Mouse (Mus musculus) T-helper 1 cell (primary cell): ENCODE data around the gene Rasgrf2.
"Not testable (repeated sequence)": the region's sequence is repeated elsewhere in the genome, so short reads cannot be mapped to it uniquely, and the experiment has no call there.

ENCODE experiments used
- in situ Hi-C: fragments of 300-600 bp; cut with MboI, MseI; formaldehyde crosslinking; loops from one replicate; pipeline ENCODE4 v1.15.1; 2025; ENCODE audit warnings: high pct_unique_total_duplicates

The Rasgrf2 gene

DNA sequence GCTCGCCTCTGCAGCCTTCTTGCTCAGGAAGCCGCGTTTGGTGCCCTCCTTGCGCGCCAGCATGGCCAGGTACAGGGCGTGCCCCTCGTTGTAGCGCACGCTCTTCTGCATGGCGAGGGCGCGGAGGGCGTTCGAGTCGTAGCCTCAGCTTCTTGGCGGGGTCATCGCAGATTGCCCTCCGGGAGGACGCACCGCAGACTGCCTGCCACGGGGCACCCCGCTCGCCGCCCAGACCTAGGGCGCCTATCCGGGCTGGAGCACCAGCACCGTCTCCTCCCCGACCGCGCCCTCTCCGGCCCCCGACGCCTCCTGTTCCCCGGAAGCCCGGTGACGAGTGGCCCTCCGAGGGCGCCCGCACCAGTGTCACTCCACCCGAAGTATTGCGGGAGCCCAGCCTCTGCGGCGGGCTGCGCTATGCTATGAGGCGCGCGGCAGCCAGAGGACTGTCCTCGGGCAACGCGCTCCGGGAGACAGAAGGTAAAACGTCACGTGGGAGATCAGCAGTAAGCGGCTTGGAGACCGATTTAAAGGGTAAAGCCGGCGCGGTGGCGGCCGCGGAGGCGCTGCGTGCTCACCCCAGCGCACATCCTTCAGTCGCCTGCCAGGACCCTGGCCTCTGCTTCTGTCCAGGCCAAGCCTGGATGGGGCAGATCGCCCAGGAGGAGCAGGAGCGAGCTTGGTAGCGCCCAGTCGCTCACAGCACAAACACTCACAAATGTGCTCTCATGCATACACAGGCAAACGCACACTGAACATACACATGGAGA is at the start of gene Rasgrf2:
TSS of gene Rasgrf2 (minus strand) at position 273 of the 767 bp plus-strand sequence.
- in situ Hi-C loops = no loop called here

- in situ Hi-C loops = not testable (repeated sequence)
These were observed 41.2 kb upstream of the Rasgrf2 start for GRCm38 (mm10) chr13:92172686-92173085.

- in situ Hi-C loops = no loop called here
These were observed 19.1 kb upstream of the Rasgrf2 start for GRCm38 (mm10) chr13:92150551-92150950.

GRCm38 (mm10) chr13:92148858-92149257 is 17.4 kb upstream of the Rasgrf2 start:
- in situ Hi-C loops = no loop called here

DNA sequence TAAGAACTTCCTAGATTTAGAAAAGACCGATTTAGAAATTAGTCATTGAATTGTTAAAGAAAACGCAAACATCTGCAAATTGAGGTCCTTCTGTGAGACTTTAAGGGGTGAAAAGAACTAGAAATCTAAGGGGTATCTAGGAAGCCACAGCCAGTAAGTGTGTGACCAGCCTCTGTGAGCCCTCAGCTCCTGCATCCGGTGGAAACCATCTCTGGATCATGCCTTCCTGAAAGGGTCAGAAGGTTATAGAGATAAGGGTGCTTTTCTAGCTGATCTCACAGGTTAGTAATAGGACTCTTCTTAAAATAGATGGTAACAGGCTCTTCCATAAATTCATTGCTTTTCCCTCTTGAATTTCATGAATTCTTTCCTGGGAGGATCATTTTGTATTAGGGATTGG is 3.3 kb upstream of the Rasgrf2 start:
- in situ Hi-C loops = no loop called here

GRCm38 (mm10) chr13:92132599-92132998 is 1.1 kb upstream of the Rasgrf2 start:
- in situ Hi-C loops = no loop called here

- in situ Hi-C loops = no loop called here
These were observed 467 bp downstream of the Rasgrf2 start for GRCm38 (mm10) chr13:92130994-92131383.

DNA sequence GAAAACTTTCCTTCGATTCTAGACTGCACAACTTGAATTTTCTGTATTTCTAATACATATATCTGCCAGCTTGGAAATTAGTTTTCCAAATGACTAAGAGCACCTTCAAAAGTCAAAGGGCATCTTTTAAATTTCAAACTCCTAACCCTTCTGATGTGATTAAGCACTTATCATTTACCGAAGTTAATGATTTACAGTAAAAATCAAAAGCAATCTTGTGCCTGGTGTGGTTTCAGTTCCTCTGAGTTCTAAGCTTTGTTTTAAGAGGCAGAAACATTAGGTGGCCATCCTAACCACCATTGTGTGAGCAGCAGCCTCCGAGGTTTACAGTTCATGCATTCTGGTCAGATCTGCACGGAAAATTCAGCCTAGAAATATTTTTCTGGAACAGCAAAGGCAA is 1.6 kb downstream of the Rasgrf2 start:
- in situ Hi-C loops = no loop called here

DNA sequence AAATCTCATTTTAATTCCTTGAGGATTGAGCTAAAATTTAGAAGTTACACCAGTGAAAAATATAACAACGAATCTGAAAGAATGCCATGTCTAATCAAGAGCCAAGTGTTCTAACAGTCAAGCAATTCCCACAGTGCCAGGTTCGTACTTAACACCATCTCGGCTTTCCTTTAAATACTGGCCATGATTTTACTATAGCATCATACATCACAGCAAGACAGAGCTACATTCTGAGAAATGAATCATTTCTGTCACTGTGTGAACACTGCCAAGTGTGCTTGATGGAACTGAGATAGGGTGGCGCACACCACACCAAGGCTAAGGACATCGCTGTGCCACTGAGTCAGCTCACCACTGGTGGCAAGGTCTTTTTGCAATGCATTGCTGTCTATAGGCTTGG is 5.6 kb downstream of the Rasgrf2 start:
- in situ Hi-C loops = no loop called here

GRCm38 (mm10) chr13:92119623-92120022 is 11.8 kb downstream of the Rasgrf2 start:
- in situ Hi-C loops = no loop called here

- in situ Hi-C loops = no loop called here
These were observed 17.4 kb downstream of the Rasgrf2 start for GRCm38 (mm10) chr13:92114076-92114475.

GRCm38 (mm10) chr13:92108237-92108636 is 23.2 kb downstream of the Rasgrf2 start:
- in situ Hi-C loops = no loop called here

- in situ Hi-C loops = no loop called here
These were observed 27.2 kb downstream of the Rasgrf2 start for GRCm38 (mm10) chr13:92104259-92104658.

DNA sequence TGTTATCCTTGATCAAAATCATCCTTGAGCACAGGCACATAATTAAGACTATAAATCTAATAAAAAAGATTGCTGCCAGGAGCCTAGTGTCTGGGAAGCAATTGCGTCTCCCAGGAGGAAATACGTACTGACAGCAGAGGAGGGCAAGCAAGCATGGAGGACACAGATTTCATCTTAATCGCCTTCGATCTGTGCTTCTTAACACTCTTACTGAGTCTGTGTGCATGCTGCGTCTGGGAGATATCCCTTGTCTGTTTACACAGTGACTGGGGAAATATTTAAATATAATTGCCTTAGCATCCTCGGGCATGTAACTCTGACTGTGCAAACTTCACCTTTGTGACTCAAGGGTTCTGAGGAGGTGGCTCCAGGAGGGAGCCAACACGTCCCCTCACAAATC is 33.0 kb downstream of the Rasgrf2 start:
- in situ Hi-C loops = loop anchor here (5.0 kb wide), 1 partner anchor 99 kb away; no protein-coding TSS in a partner anchor

GRCm38 (mm10) chr13:92095131-92096090 is 36.0 kb downstream of the Rasgrf2 start:
- in situ Hi-C loops = loop anchor here (5.0 kb wide), 1 partner anchor 102 kb away; no protein-coding TSS in a partner anchor

DNA sequence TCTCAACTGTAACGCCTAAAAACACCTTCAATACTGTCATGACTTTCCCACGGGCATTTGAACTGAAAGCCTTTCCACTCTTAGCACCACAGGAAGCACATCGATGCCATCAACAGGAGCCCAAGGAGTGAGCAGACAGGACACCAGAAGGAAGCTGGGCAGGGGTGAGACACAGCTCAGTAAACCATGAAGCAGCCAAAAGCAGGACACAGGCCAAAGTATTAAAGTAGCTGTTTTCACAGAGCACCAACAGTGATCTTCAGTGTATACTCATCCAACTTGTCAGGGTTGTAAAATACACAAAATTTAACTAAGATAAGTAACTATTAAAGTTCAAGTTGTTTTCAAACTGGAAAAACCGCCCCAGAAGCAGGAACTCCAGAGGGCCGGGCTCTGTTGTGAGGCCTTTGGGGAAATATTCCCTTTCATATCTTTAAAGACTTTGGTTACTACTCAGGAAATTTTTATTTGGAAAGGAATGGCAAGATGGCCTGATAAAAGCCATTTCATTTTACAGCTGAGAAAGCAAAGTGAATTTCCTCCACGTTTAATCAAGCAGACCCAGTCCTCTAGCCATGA is 37.7 kb downstream of the Rasgrf2 start:
- in situ Hi-C loops = no loop called here

GRCm38 (mm10) chr13:92073111-92073510 is 58.3 kb downstream of the Rasgrf2 start:
- in situ Hi-C loops = no loop called here

DNA sequence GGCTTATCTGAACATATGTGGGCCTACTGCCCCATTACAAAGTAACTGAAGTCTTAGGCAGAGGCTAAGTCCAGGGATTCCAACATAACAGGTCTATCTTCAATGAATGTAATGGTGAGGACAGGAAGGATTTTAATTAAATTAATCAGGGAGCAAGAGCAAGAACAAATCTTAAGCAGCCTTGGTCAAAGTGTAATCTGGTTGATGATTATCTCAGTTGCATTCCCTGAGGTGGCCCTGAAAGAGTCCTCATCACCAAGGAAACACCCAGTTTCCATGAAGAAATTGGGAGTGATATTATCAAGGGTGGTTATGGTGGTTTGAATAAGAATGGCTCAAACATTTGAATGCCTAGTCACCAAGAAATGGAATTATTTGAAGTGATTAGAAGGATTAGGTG is 62.8 kb downstream of the Rasgrf2 start:
- in situ Hi-C loops = no loop called here

DNA sequence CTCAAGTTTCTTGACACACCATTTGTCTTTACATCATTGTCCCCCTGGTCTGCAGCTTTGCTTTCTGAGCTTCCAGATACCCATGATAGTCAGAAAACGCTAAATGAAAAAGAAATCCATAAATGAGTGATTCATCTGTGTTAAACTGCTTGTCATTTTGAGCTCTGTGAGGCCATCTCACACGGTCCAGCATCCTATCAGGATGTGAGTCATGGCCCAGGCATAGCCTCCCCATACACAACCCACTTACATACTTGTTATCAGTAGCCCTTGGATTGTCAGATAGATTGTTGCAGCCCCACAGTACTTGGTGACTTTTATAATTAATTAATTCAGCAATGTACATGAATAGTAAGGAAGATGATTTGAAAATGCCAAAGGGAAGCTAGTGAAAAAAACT is 63.6 kb downstream of the Rasgrf2 start:
- in situ Hi-C loops = no loop called here

DNA sequence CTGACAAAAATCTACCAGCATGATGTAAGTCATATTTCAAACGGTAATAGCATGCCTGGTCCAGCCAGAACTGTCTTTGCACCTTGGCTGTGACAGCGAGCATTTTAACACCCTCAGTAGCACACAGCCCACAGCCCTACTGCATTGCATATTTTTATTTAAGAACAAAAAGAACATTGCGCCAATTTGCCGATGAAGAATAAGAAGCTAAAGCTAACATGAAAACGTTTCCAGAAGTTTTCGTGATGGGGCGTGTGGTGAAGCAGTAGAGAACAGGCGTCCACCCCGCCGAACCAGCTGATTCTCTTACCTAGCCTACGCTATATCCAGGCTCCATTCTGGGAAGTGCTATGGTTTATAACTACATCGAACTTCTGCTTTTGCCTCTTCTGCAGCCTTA is 77.7 kb downstream of the Rasgrf2 start:
- in situ Hi-C loops = no loop called here

GRCm38 (mm10) chr13:92053001-92053400 is 78.5 kb downstream of the Rasgrf2 start:
- in situ Hi-C loops = no loop called here

- in situ Hi-C loops = no loop called here
These were observed 80.2 kb downstream of the Rasgrf2 start for GRCm38 (mm10) chr13:92051216-92051615.
